Mouse (Mus musculus) hindbrain, embryonic 11.5 days (tissue): ENCODE measurements at regions not wholly inside any gene's neighbourhood (a gene's known extent, or its start where the extent isn't known, plus 50 kb on each side); places are given as distances from the start of the nearest gene placed in this dataset.

Source experiments
- ATAC-seq: fragments of 200-750 bp; cut with Nextera tagmentation; 2 replicates; pipeline ENCODE4 v1.8.0; 2017; ENCODE audit warnings: mild to moderate bottlenecking, moderate TSS enrichment, moderate library complexity; ENCODE audit not compliant: low FRiP score
- DNase-seq: peaks from one replicate; pipeline ENCODE4 v3.0.0-alpha.2; 2015; ENCODE audit warnings: low spot score
- H3K27ac ChIP-seq: fragments of 300-500 bp; sonication (generic); 2 replicates; pipeline ENCODE4 v1.5.1; 2014; ENCODE audit warnings: mild to moderate bottlenecking, low read depth, low read length
- H3K27me3 ChIP-seq: fragments of 300-500 bp; sonication (generic); 2 replicates; pipeline ENCODE4 v1.6.1; 2014; ENCODE audit warnings: mild to moderate bottlenecking, low read length, moderate library complexity, mixed read lengths; ENCODE audit not compliant: control insufficient read depth, insufficient read depth
- H3K36me3 ChIP-seq: fragments of 300-500 bp; sonication (generic); 2 replicates; pipeline ENCODE4 v1.6.1; 2014; ENCODE audit warnings: mild to moderate bottlenecking, low read length, moderate library complexity, mixed read lengths; ENCODE audit not compliant: control insufficient read depth, insufficient read depth
- H3K4me1 ChIP-seq: fragments of 300-500 bp; sonication (generic); replicated peaks from 2 replicates; pipeline ENCODE4 v1.6.1; 2014; ENCODE audit warnings: low read length, mixed read lengths; ENCODE audit not compliant: control insufficient read depth, insufficient read depth
- H3K4me2 ChIP-seq: fragments of 300-500 bp; sonication (generic); replicated peaks from 2 replicates; pipeline ENCODE4 v1.6.1; 2014; ENCODE audit warnings: mild to moderate bottlenecking, low read depth, low read length
- H3K4me3 ChIP-seq: fragments of 300-500 bp; sonication (generic); 2 replicates; pipeline ENCODE4 v1.5.1; 2014; ENCODE audit warnings: low read depth, low read length
- H3K9ac ChIP-seq: fragments of 300-500 bp; sonication (generic); 2 replicates; pipeline ENCODE4 v1.6.1; 2014; ENCODE audit warnings: low read depth, low read length
- H3K9me3 ChIP-seq: fragments of 300-500 bp; sonication (generic); 2 replicates; pipeline ENCODE4 v1.6.1; 2016; ENCODE audit warnings: low read length; ENCODE audit not compliant: control insufficient read depth
- WGBS: fragments of 180-500 bp; shearing (Covaris S2); extraction: QIAGEN DNeasy Blood & Tissue Kit; methylation state at CpG from one replicate; pipeline ENCODE4 v1.1.7; 2014; 5-methylcytosine and 5-hydroxymethylcytosine counted together

DNA sequence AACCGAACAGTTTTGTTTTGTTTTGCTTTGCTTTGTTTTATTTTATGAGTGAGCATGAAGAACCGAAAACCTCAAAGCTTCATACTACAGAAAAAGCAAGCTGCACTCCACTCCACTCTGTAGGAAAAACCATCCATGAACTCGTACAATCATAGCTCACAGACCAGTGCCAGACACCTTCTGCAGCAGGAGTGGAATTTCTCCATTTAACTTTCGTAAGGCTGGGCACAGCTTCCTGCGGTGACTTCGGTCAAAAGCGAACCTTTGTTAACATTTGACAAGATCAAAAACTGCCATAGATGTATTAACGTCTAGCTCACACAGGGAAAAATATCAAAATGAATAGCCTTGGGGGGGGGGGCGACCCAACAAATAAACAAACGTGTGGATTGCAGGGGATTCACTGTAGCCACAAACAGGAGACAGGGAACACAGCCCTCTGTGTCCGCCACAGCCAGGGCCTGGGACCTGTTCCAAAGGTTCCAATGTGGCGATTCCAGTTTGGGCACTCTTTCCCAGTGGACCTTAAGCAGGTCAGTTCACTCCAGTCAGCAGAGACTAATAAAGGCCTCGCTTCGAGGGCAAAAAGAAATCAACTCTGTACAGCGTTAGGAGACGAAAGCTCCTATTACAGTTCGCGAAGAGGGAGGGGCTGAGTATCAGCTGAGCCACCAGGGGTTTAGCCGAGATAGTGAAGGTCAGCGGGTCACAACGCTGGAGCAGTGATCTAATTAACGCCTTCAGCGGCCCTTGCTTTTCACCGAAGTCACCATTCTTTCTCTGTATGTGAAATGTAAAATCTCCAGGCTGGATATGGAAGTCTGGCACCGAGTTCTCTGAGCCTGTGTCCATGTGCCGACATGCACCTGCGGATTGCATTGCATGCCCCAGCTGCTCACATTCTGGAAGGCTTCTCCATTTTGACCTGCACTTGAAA lies 135.4 kb upstream of the Ankrd55 start:
- Histone ChIP-seq H3K9me3 (no peaks in the 10 kb centered on the region), H3K4me3 (no peak overlapping the region), H3K27ac (peak overlapping the region; percentile 24; the same call in 1 of the 2 replicates), H3K27me3 (no peaks in the 10 kb centered on the region), H3K36me3 (no peaks in the 10 kb centered on the region), H3K9ac (no peak overlapping the region), H3K4me2 (0 out of 2 replicates have a peak overlapping the region, but pooled peaks have one; percentile 20), H3K4me1 (peaks cover 3% of the 10 kb centered on the region)
- DNase-seq (peak; percentile 49), ATAC-seq (peak; percentile 60; the same call in 1 of the 2 replicates)
- WGBS: 19% methylated on average over 27 of the region's 27 CpGs

DNA sequence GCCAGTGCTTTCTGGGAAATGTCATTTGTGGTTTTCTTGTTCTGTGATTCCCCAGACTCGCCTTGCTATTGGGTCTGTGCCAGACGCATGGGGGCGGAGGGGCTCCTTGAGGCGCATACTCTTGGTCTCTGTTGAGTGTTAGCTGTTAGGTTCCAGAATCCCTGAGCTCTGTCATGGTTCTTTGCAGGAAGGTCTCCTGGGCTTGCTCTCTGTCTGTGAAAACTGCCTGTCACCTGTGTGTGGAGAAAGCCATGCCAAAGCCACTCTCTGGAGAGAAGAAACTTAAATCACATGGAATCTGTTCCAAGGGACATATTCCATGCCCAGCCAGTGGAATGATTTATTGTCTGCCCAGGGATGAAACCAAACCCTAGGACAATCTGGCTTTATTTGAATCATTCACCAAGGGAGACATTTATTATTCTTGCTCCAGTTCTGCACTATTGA lies 134.5 kb upstream of the Ankrd55 start:
- H3K4me3 ChIP-seq: no peak overlapping the region
- ATAC-seq (no peak), DNase-seq (no peak)
- no peaks in the 10 kb centered on the region for H3K27me3 ChIP-seq
- 48% methylated on average over 4 of the region's 4 CpGs for WGBS
- no peaks in the 10 kb centered on the region for H3K9me3 ChIP-seq
- H3K4me1 ChIP-seq: peaks cover 3% of the 10 kb centered on the region
- H3K27ac ChIP-seq: peak overlapping the region; percentile 24; the same call in 1 of the 2 replicates
- no peak overlapping the region for H3K4me2 ChIP-seq
- H3K9ac ChIP-seq: no peak overlapping the region
- H3K36me3 ChIP-seq: no peaks in the 10 kb centered on the region

DNA sequence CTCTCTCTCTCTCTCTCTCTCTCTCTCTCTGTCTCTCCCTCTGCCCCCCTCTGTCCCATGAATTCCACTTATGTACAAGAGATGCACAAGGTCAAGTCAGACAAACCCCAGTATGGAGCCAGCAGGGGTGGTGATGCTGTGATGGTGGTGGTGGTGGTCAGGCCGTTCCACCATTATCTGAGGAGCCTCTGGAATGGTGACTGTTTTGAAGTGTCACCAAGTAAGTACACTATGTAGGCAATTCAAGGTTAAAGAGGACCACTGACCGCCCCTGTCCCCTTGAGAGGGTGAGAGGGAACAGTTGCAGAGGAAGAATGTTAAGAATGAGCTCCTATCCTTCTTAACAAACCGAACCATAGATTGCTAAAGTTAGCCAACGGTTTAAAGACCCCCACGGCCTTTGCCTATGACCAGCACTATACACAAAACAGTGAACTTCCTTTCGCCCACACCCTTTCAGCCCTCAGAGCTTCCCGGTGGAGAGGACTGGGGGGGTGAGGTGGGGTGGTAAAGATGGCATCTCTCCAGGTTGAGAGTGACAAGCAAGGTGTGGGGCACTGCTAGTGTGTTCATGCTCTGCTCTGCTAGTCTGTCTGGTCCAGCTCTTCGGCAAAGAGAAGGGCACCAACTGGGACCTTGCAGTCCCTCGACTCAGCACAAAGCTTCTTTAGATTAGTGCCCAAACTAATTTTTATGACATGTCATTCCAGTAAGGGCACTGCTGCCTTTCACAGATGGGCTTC lies 128.7 kb upstream of the Ankrd55 start:
- ATAC-seq (no peak), DNase-seq (no peak)
- Histone ChIP-seq H3K4me3 (no peak overlapping the region), H3K4me2 (no peak overlapping the region), H3K9ac (no peak overlapping the region), H3K27ac (no peak overlapping the region), H3K36me3 (no peaks in the 10 kb centered on the region), H3K27me3 (no peaks in the 10 kb centered on the region), H3K4me1 (no peaks in the 10 kb centered on the region), H3K9me3 (no peaks in the 10 kb centered on the region)
- WGBS: 82% methylated on average over 9 of the region's 9 CpGs

- no peaks in the 10 kb centered on the region for H3K27me3 ChIP-seq
- H3K9me3 ChIP-seq: no peaks in the 10 kb centered on the region
- WGBS: 67% methylated on average over 2 of the region's 2 CpGs
- H3K4me3 ChIP-seq: no peak overlapping the region
- H3K4me2 ChIP-seq: no peak overlapping the region
- ATAC-seq: no peak
- H3K36me3 ChIP-seq: no peaks in the 10 kb centered on the region
- DNase-seq: no peak
- H3K4me1 ChIP-seq: no peaks in the 10 kb centered on the region
- no peak overlapping the region for H3K9ac ChIP-seq
- H3K27ac ChIP-seq: no peak overlapping the region
These were observed 128.0 kb upstream of the Ankrd55 start for GRCm38 (mm10) chr13:112160173-112160641.

- Histone ChIP-seq H3K4me1 (no peaks in the 10 kb centered on the region), H3K27me3 (no peaks in the 10 kb centered on the region), H3K27ac (no peak overlapping the region), H3K36me3 (no peaks in the 10 kb centered on the region), H3K9me3 (no peaks in the 10 kb centered on the region), H3K9ac (no peak overlapping the region), H3K4me2 (no peak overlapping the region), H3K4me3 (no peak overlapping the region)
- 92% methylated on average over 2 of the region's 2 CpGs for WGBS
- no peak for ATAC-seq
- no peak for DNase-seq
These were observed 127.5 kb upstream of the Ankrd55 start for GRCm38 (mm10) chr13:112160726-112161125.

GRCm38 (mm10) chr13:112161886-112162285 lies 126.4 kb upstream of the Ankrd55 start:
- H3K27ac ChIP-seq: no peak overlapping the region
- ATAC-seq (no peak), DNase-seq (no peak)
- 86% methylated on average over 2 of the region's 2 CpGs for WGBS
- no peaks in the 10 kb centered on the region for H3K4me1 ChIP-seq
- H3K9ac ChIP-seq: no peak overlapping the region
- H3K27me3 ChIP-seq: no peaks in the 10 kb centered on the region
- H3K36me3 ChIP-seq: no peaks in the 10 kb centered on the region
- H3K4me2 ChIP-seq: no peak overlapping the region
- no peak overlapping the region for H3K4me3 ChIP-seq
- H3K9me3 ChIP-seq: no peaks in the 10 kb centered on the region

DNA sequence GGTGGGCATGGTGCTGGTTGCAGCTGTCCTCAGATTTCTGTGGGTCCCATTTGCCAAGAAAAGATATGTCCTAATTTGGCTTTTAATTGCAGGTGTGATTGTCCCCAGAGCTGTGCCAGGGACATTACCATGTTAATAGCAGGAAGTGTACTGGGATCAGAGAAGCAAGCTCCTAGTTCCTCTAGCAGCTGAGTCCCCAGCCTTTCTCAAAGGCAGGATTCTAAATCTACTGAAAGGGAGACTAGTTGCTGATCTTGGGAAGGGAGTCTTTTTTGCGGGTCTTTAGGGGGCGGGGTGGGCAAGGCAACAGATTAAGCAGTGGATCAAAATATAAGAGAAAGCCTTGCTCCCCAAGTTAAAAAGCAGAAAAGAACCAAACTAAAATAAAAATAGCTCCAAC lies 122.3 kb upstream of the Ankrd55 start:
- 69% methylated on average over 2 of the region's 2 CpGs for WGBS
- no peak for DNase-seq
- Histone ChIP-seq H3K27ac (no peak overlapping the region), H3K4me1 (no peaks in the 10 kb centered on the region), H3K4me3 (no peak overlapping the region), H3K9ac (no peak overlapping the region), H3K9me3 (no peaks in the 10 kb centered on the region), H3K27me3 (no peaks in the 10 kb centered on the region), H3K36me3 (no peaks in the 10 kb centered on the region), H3K4me2 (no peak overlapping the region)
- ATAC-seq: no peak

DNA sequence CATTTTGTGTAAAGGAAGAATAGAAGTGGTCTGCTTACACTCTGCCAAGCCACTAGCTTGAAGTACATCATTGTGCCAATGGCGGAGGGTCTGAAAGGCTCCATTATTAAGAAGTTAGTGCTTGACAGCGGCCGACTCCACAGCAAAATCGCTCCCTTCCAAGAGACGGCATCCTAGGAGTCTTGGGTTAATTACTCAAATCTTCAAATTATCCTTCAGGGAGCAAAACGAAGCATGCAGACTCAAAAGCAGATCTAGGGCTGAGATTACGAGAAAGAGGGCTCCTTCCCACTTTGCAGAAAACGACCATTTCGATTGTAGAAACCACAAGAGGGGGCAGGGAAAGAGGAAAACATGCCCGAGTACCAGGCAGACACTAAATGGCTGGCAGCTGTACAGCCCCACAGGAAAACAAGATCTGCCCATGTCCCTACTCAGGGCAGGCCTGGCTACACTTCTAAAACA lies 121.9 kb upstream of the Ankrd55 start:
- H3K9me3 ChIP-seq: no peaks in the 10 kb centered on the region
- WGBS: 53% methylated on average over 10 of the region's 10 CpGs
- no peak overlapping the region for H3K4me2 ChIP-seq
- no peaks in the 10 kb centered on the region for H3K27me3 ChIP-seq
- H3K4me3 ChIP-seq: no peak overlapping the region
- no peak overlapping the region for H3K27ac ChIP-seq
- no peaks in the 10 kb centered on the region for H3K4me1 ChIP-seq
- H3K9ac ChIP-seq: no peak overlapping the region
- H3K36me3 ChIP-seq: no peaks in the 10 kb centered on the region
- DNase-seq: no peak
- ATAC-seq: no peak
